Mouse (Mus musculus) brain, embryonic 14.5 days (tissue): ENCODE data around the gene Sh3rf1. TPM values are rescaled to one million over a fixed set of nuclear protein-coding genes. Genes with fewer than 3 reads are reported as not detected.
A peak's percentile ranks its signal among the peaks of the same experiment; 100 is the strongest.

Source experiments
- DNase-seq: peaks from one replicate; pipeline ENCODE4 v3.0.0-alpha.2; 2011; ENCODE audit warnings: low read depth
- CTCF ChIP-seq: fragments of 200-500 bp; IDR thresholded peaks from 2 replicates; pipeline ENCODE4 v1.5.1; 2012; ENCODE audit warnings: inconsistent platforms, mild to moderate bottlenecking, moderate library complexity, borderline replicate concordance; ENCODE audit not compliant: insufficient read depth, insufficient read length; ENCODE audit errors: extremely low read depth
- POLR2A ChIP-seq: fragments of 200-500 bp; IDR thresholded peaks from 2 replicates; pipeline ENCODE4 v1.6.1; 2012; ENCODE audit warnings: mild to moderate bottlenecking, inconsistent platforms, borderline replicate concordance; ENCODE audit not compliant: poor library complexity, insufficient read depth, insufficient read length, severe bottlenecking; ENCODE audit errors: extremely low read depth
- polyA plus RNA-seq: library from polyadenylated mRNA; depleted of rRNA; stranded (reverse); fragments of >200 nt; gene quantifications from 2 replicates; pipeline ENCODE4 v1.2.3, GENCODE M21; 2012

Gene Sh3rf1
- polyA plus RNA-seq, 1 experiment = 33.3 TPM

- TF ChIP-seq CTCF (no peak), POLR2A (no peak)
- no peak for DNase-seq
Observed at GRCm38 (mm10) chr8:61348518-61348917, 124.8 kb downstream of the Sh3rf1 start.

- no peak for DNase-seq
- no peak for TF ChIP-seq CTCF
- TF ChIP-seq POLR2A = no peak
Observed at GRCm38 (mm10) chr8:61350443-61350842, 126.8 kb downstream of the Sh3rf1 start.

GRCm38 (mm10) chr8:61351638-61352037, 128.0 kb downstream of the Sh3rf1 start:
- TF ChIP-seq POLR2A = no peak
- no peak for TF ChIP-seq CTCF
- DNase-seq = no peak

GRCm38 (mm10) chr8:61355503-61355902, 131.8 kb downstream of the Sh3rf1 start:
- no peak for TF ChIP-seq CTCF
- TF ChIP-seq POLR2A = no peak
- DNase-seq = no peak

GRCm38 (mm10) chr8:61359004-61359403, 135.3 kb downstream of the Sh3rf1 start:
- DNase-seq = no peak
- TF ChIP-seq CTCF (no peak), POLR2A (no peak)

GRCm38 (mm10) chr8:61359851-61360272, 136.2 kb downstream of the Sh3rf1 start:
- TF ChIP-seq POLR2A = no peak
- TF ChIP-seq CTCF = no peak
- no peak for DNase-seq

GRCm38 (mm10) chr8:61360362-61360761, 136.7 kb downstream of the Sh3rf1 start:
- DNase-seq = no peak
- TF ChIP-seq POLR2A (no peak), CTCF (no peak)

GRCm38 (mm10) chr8:61361476-61361875, 137.8 kb downstream of the Sh3rf1 start:
- DNase-seq = no peak
- TF ChIP-seq POLR2A (no peak), CTCF (no peak)

GRCm38 (mm10) chr8:61362301-61362913, 138.7 kb downstream of the Sh3rf1 start:
- DNase-seq = peak; percentile 43
- TF ChIP-seq CTCF (no peak), POLR2A (no peak)

- DNase-seq = no peak
- TF ChIP-seq CTCF = no peak
Observed at GRCm38 (mm10) chr8:61373303-61373702, 149.6 kb downstream of the Sh3rf1 start.

GRCm38 (mm10) chr8:61374059-61374755, 150.5 kb downstream of the Sh3rf1 start:
- TF ChIP-seq CTCF = peak; percentile 29; the same call in 1 of the 2 replicates
- TF ChIP-seq POLR2A = no peak
- peak; percentile 58 for DNase-seq

GRCm38 (mm10) chr8:61375205-61375604, 151.5 kb downstream of the Sh3rf1 start:
- no peak for DNase-seq
- TF ChIP-seq CTCF (no peak), POLR2A (no peak)
